Mouse (Mus musculus) lung, adult 2 months (tissue): ENCODE measurements at regions not wholly inside any gene's neighbourhood (a gene's known extent, or its start where the extent isn't known, plus 50 kb on each side); places are given as distances from the start of the nearest gene placed in this dataset.

Source experiments
- DNase-seq: peaks from one replicate; pipeline ENCODE4 v3.0.0; 2022
- H3K4me1 ChIP-seq: fragments of 200-500 bp; 2 replicates; pipeline ENCODE4 v1.6.1; 2011; ENCODE audit warnings: low read length; ENCODE audit not compliant: control insufficient read depth, insufficient read depth
- H3K4me3 ChIP-seq: fragments of 200-500 bp; replicated peaks from 2 replicates; pipeline ENCODE3; 2011; ENCODE audit warnings: low read depth, mild to moderate bottlenecking, control low read depth, low read length; ENCODE audit errors: extremely low read depth
- CTCF ChIP-seq: fragments of 200-500 bp; IDR thresholded peaks from 2 replicates; pipeline ENCODE4 v1.5.1; 2011; ENCODE audit warnings: mild to moderate bottlenecking, low read length, control low read depth; ENCODE audit not compliant: insufficient read depth
- POLR2A ChIP-seq: fragments of 200-500 bp; IDR thresholded peaks from 2 replicates; pipeline ENCODE4 v1.6.1; 2011; ENCODE audit warnings: low read depth, mild to moderate bottlenecking, control low read depth, low read length, borderline replicate concordance; ENCODE audit errors: extremely low read depth
- WGBS: fragments of 180-500 bp; shearing (Covaris S2); methylation state at CpG from one replicate; pipeline ENCODE4 v1.1.7; 2018; 5-methylcytosine and 5-hydroxymethylcytosine counted together

DNA sequence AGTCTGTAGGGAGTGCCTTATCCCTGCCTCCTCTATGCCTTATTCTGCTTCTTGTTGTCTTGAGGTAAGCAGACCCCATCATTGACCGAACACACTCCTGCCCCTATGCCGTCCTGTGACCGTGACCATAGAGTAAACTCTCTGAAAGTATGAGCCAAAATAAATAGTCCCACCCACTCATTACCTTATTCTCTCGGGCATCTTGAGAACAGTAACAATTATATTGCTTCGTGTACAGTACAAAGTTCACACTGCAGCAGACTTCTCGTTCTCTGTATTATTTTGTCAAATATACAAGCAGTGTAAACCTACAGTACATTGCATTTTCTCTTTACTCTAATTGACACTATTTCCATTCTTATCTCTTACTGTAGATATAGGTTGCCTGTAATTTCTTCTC lies 62.4 kb upstream of the Nek6 start:
- no peak for DNase-seq
- TF ChIP-seq CTCF (no peak), POLR2A (no peak)
- WGBS, result 70% methylated on average over 6 of the region's 6 CpGs
- Histone ChIP-seq H3K4me1 (no peaks in the 10 kb centered on the region), H3K4me3 (no peak overlapping the region)

DNA sequence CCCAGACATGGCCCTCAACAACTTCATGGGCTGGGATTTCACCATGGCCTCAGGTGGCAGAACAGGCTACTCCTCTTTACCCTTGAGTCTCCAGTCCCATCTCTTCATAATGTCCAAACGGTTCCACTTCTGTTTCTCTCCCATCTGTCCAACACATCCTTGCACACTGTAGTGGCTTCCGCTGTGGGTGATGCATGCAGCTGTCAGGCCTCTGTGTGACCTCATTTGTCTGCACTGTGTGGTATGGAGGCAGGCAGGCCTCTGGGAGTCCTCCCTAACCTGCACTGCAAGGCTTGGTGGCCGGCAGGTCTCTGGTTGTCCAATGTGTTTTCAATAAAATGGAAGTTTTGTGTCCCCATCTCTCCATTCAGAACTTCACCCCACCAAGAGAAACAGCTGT lies 54.9 kb upstream of the Nek6 start:
- TF ChIP-seq CTCF (no peak), POLR2A (no peak)
- no peak for DNase-seq
- H3K4me1 ChIP-seq, result no peaks in the 10 kb centered on the region
- WGBS, result 75% methylated on average over 3 of the region's 3 CpGs
- no peak overlapping the region for H3K4me3 ChIP-seq

DNA sequence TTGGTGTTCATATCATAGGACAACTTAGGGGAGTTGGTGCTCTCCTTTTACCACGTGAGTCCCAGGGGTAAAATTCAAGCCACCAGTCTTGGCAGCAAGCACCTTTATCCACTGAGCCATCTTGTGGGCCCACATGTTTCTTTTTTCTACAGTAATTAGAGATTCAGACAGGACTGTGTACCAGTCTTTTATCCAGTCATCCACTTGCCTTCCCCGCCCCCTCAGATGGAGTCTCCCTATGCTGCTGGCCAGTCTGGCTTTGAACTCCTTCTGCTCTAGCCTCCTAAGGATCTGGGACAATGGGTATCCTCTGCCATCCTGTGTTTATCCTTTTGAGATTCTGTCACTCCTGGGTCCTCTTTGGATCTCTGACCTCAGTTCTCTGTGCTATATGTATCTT lies 51.1 kb upstream of the Nek6 start:
- no peaks in the 10 kb centered on the region for H3K4me1 ChIP-seq
- no peak for DNase-seq
- H3K4me3 ChIP-seq, result no peak overlapping the region
- 83% methylated on average over 2 of the region's 2 CpGs for WGBS
- TF ChIP-seq CTCF (no peak), POLR2A (no peak)

DNA sequence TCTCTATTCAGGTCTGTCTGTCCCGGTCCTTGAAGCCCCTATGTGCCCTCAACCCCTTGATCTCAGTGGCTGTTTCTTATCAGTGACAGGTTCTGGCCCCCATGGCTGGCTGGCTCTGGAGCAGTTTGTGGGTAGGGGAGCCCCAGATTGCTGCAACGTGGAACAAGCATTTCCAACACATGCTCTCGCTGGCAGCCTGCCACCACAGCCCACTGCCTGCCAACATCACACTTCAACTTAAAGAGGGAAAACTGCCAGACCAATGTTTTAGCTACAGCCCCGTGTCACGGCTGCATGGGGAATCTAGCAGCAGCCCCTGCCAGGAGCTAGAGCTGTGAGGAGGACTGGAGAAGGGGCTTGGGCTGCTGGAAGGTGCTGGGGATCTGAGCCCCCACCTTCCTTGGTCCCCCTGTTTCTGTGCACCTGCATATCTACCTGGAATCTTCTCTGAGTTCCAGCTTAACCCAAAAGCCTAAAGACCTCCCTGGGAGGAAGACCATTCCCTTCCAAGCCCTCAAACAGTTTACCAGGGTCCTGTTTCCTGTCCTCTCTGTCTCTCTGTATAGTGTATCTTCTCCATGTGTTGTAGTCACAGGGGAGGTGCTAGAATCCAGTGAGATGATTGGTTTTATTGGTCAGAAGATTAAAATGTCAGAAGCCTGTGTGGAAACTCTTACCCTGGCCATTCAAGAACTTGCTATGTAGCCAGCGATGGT lies 50.5 kb upstream of the Nek6 start:
- no peak for TF ChIP-seq CTCF
- TF ChIP-seq POLR2A, result no peak
- peak; percentile 41 for DNase-seq
- 25% methylated on average over 6 of the region's 6 CpGs for WGBS
- Histone ChIP-seq H3K4me1 (no peaks in the 10 kb centered on the region), H3K4me3 (no peak overlapping the region)
